Mouse (Mus musculus) cerebral cortex, adult 2 months (tissue): ENCODE measurements around the gene Rhot2.

Experiments
- WGBS: fragments of 180-500 bp; shearing (Covaris S2); methylation state at CpG from one replicate; pipeline ENCODE4 v1.1.7; 2018; 5-methylcytosine and 5-hydroxymethylcytosine counted together

The Rhot2 gene

GRCm38 (mm10) chr17:25874148-25874720 lies 29.6 kb upstream of the Rhot2 start:
- 9% methylated on average over 14 of the region's 14 CpGs for WGBS

DNA sequence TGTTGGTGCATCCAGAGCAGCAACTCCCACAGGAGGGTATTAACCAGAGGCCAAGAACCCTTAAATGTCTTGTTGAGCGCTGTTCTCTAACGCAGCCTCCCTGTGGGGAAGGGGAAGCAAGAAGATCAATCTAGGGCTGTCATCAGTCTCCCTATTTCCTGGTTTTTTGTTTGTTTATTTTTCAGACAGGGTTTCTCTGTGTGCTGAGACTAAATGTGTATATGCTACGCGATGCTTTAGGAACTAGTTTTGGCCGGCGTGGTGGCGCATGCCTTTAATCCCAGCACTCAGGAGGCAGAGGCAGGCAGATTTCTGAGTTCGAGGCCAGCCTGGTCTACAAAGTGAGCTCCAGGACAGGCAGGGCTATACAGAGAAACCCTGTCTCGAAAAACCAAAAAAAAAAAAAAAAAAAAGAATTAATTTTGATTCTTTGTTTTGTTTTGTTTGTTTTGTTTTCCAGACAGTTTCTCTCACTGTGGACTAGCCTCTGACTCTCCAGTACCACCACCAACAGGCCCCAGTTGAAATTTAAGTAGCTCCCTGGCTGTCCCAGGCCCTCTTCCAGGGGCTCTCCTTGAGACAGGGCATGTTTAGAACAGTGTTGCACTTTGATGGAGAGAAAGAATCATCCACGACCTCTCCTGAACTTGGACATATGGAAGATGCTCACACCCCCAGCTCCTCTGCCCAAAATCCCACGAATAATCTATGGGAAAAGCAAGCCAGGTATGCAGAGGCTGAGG lies 28.9 kb upstream of the Rhot2 start:
- 79% methylated on average over 11 of the region's 11 CpGs for WGBS

DNA sequence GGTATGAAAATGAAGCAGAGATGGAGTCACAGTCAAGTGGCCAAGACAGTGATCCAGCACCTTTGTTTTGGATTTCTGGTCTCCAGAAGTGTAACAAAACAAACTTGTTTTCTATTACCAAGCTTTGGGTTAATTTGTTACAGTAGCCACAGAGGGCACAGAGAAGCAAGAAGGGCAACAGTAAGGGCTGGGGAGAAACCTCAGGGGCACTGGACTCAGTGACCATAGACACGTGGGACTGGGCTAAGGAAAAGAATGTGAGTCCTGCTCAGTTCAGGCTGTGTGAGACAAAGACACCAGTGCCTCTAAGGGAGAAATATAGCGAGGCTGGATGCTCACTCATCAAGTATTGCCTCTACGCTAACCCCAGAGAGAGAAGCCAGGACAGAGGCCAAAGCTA lies 28.0 kb upstream of the Rhot2 start:
- 94% methylated on average over 3 of the region's 3 CpGs for WGBS

- WGBS = 86% methylated on average over 2 of the region's 2 CpGs
Observed at GRCm38 (mm10) chr17:25869954-25870353, 25.3 kb upstream of the Rhot2 start.

DNA sequence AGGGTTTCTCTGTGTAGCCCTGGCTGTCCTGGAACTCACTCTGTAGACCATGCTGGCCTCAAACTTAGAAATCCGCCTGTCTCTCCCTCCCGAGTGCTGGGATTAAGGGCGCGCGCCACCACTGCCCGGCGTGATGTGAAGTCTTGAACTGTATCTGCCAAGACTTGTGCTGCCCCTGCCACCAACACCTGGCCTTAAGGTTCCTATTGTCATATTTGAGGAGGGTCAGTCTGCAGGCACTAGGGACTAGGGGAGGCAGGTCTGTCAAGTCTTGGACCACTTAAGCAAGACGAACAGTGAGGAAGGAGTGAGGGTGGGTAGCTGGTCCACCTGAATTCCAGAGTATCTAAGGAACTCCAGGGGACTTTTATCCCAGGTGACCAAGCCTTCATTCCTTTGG lies 24.8 kb upstream of the Rhot2 start:
- 90% methylated on average over 8 of the region's 8 CpGs for WGBS

- WGBS = 0% methylated on average over 24 of the region's 24 CpGs
Observed at GRCm38 (mm10) chr17:25868601-25869191, 24.0 kb upstream of the Rhot2 start, which contains the start of gene Mcrip2. Gene Mcrip2, minus strand, starts transcription at chr17:25868764.

GRCm38 (mm10) chr17:25867836-25868600 lies 23.4 kb upstream of the Rhot2 start:
- under 1% methylated on average over 42 of the region's 42 CpGs for WGBS

DNA sequence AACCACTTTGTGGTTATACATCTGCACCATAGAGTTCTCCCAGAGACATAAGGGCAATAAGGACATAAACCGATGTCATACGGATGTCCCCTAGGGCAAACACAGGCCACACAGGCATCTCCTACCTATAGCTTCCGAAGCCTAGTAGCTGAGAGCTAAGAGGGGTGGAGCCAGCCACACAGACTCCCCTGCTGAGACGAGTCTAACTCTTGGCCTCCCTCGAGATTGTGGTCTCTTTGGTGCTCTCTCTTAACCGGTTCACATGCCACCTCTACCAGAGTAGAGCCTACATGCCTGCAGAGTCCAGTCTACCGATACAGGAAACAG lies 22.8 kb upstream of the Rhot2 start:
- WGBS = 12% methylated on average over 7 of the region's 7 CpGs

GRCm38 (mm10) chr17:25866172-25866571 lies 21.5 kb upstream of the Rhot2 start:
- 92% methylated on average over 3 of the region's 3 CpGs for WGBS

DNA sequence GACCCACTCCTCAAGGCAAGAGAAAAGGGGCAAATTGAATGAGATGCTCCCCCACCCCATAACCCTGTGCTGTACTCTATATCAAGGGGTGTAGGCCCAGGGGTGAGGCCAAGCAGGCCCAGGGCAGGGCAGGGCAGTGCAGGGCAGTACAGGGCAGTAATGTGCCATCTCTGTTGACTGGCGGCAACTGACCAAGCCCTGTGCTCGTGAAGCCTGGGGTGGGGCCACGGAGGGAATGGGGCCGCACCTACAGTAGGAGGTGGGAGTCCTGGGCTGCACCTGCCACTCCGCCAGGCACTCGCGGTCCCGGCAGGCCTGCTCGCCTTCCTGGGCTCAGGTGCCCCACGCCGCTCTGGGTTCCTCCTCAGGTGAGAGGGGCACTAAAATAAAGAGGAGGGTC lies 20.6 kb upstream of the Rhot2 start:
- WGBS = 92% methylated on average over 11 of the region's 11 CpGs

- 91% methylated on average over 14 of the region's 14 CpGs for WGBS
Observed at GRCm38 (mm10) chr17:25864311-25864710, 19.7 kb upstream of the Rhot2 start.

- whole genome bisulfite sequencing = 90% methylated on average over 6 of the region's 6 CpGs
Observed at GRCm38 (mm10) chr17:25863681-25864080, 19.0 kb upstream of the Rhot2 start.

DNA sequence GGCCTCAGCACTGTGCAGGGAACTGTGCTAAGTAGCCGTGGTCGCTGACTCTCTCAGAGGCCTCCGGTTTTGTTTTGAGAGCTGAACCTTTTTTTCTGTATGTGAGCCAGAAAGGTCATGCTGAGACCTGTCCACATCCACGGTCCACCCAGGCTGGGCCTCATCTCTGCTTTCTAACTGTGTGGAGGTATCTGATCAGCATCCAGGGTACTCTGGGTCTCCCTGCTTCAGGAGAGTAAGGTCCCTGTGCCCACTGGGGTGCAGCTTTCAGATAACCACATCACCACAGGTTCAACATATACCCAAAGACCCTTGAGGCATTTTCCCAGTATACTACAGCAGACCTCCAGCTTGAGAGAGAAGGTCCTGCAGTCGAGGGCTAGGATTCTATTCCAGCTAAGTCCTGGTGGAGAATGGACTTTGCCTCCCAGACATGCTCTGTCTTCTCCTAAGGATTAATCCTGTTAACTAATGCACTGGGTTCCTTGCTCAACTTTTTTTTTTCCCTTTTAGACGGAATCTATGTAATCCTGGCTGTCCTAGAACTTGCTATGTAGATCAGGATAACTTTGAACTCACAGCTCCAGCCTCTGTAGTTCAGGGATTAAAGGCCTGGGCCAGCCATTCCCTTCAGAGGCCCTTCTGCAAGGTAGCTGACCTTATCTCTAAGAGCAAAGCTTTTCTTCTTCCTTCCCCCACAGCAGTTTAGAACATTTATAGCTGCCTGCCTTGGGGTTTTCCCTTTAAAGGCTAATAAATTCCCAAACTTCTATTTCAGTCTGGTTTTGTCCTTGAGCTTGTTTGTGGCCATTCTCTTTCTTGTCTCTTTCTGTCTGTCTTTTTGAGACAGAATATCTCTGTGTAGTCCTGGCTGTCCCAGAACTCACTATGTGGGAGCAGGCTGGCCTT lies 17.3 kb upstream of the Rhot2 start:
- 8% methylated on average over 6 of the region's 6 CpGs for WGBS

GRCm38 (mm10) chr17:25860832-25861703 lies 16.4 kb upstream of the Rhot2 start, which contains the start of gene Wdr90:
Gene Wdr90, minus strand, starts transcription at chr17:25861501.
- WGBS = 2% methylated on average over 65 of the region's 65 CpGs

DNA sequence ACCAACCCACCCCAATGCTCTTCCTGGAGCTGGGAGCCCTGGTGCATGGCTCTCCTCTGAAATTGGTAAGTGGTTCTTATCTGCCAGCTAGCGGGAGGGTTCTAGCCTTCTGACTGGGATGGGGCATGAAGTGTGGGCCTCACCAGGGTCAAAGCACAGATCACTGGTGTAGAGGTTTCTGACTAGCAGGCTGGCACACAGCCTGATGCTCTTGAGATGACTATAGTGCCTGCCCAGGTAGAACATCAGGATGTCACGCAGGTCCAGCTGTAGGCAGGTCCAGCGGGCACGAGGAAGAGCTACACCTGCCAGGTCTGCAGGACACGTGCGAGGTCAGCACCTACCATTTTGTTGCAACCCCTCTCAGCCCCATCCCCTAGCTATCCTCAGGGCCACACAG lies 15.6 kb upstream of the Rhot2 start:
- 91% methylated on average over 6 of the region's 6 CpGs for WGBS

DNA sequence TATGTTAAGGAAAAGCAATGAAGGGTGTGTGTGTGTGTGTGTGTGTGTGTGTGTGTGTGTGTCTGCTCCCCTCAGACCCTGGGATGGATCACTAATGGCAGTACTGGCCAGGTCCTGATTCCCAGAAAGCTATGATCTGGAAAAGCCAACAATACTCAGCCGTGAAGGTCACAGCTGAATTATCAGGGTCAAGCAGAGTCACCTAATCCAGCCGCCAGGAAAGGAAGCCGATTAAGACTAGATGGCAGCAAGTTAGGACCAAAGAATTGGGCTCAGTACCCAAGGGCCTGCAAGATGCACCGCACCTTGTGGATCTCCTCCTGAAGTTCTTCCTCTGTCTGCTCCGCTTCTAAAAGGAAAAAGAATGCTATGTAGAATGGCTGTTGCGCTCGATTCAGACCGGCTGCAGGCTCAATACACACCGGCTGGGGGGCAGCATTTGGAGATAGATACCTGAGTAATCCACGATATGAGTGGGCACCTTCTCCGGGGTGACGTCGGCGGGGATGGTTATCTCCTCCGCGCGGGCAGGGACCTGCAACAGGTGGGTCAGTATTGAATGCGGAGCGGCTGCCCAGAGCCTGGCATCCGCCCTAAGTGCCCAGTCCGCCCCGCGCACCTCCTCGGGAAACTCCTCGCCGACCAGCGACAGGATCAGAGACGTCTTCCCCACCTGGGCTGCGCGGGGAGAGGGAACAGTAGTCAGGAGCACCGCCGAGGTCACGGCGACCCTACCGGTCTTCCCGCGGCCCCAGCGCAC lies 835 bp downstream of the Rhot2 start:
- WGBS = 1% methylated on average over 38 of the region's 38 CpGs

GRCm38 (mm10) chr17:25843122-25843521 lies 1.5 kb downstream of the Rhot2 start:
- WGBS = 88% methylated on average over 4 of the region's 4 CpGs

DNA sequence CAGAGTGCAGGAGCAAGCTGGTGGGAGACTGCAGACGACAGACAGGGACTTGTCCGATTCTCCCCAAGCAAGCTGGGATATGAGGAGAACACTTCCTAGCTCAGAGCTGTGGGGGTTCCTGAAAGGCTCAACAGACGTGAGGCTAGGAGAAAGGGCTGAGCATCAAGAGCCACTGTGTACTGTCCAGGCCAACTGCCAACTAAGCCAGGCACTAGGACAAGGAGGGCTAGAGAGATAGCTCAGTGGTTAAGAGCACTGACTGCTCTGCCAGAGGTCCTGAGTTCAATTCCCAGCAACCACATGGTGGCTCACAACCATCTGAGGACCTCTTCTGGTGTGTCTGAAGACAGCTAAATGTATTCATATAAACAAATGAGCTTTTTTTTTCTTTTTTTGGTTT lies 2.1 kb downstream of the Rhot2 start:
- WGBS = 56% methylated on average over 3 of the region's 3 CpGs

DNA sequence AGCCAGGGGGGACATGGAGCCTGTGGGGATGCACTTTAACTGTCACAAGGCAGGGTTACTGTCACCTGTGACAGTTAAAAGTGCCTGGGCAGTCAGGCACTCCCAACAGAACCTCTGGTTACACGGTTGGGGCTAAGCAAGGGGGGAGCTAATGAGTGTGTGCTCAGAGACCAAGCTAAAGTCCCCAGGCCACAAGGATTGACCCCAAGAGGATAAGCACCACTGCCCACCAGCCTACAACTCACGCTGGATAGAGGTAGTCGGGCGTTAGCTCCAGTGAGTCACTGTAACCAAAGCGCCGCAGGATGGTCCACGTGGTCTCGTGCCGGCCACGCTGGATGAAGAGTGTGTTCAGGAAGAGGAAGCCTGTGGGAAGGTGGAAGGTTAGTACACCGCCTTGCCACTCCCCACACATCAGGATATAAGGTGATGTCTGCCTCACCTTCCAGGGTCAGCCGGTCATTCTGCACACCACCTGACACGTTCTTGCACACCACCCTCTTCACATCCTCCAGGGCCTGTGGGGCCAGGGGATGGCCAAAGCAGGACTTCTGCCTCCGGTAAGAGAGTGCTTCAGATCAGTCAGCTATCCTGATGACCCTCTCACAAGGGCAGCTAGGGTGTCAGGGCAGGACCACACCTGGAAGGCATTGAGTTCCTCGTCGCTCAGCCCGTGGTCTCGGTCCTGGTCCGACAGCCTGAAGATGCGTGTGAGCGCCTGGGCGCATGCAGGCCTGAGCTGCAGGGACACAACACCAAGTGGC lies 3.4 kb downstream of the Rhot2 start, which contains the start of gene Gm20683:
TSS of gene Gm20683 (minus strand) at position 647 of the 764 bp plus-strand sequence.
- 91% methylated on average over 22 of the region's 22 CpGs for WGBS
